Mouse (Mus musculus): Measurements from ENCODE around the gene Mgme1.

DNA sequence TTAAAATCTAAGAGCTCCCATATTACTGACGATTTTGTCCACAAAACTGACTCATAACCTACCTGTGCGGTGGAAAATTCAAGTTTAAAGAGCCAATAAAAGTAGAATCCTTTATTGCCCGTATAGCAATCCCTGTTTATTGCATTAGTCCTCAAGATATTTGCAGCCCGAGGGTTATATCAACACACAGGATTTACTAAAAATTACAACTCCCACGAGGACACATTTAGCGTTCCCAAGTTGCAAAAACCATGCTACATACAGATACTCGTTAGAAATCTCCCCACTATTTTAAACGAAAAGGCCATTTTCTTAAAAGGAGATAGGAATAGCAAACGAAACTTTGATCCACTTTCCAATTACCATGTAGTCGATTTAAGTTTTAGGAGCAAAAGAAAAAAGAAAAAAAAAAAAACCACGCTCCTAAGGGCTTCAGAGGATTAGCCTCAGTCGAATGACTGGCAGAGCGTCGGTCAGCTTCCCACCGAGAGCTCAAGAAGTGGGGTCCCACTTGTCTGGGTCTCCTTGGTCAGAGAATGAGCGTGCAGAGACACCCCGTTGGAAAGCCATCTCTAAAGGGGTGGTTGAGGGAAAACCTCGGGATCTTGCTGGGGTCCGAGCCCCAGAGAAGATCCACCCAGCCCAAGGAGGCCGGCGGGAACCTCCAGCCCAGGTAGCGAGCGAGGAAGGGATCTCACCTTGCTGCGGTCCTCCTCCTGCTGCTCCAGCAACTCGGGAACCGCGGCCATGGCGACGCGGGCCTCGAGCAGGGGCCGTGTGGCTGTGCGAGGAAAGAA is 586 bp upstream of the Mgme1 start:
- no peak for TF ChIP-seq POLR2A (IDR thresholded peaks at IDR 0.05; ENCODE audit: borderline replicate concordance, insufficient read depth, low read length)
- no peak for TF ChIP-seq CTCF (IDR thresholded peaks at IDR 0.05; ENCODE audit: borderline replicate concordance, insufficient read depth, low read depth, low read length)

Data from cerebellum, adult 2 months (tissue).